Mouse (Mus musculus) layer of hippocampus, postnatal 25 days (tissue): Measurements from ENCODE around the gene Prg3. TPM values are rescaled to one million over a fixed set of nuclear protein-coding genes. Genes with fewer than 3 reads are reported as not detected.

Source experiments
- DNase-seq, 2 experiments: peaks; one replicate each; pipeline ENCODE4 v3.0.0; 2022; ENCODE audit warnings: mixed read lengths in 2 of 2, low spot score in 1 of 2; ENCODE audit errors: extremely low spot score in 1 of 2
- total RNA-seq, 2 experiments: library from RNA; stranded (reverse); gene quantifications; 2 replicates each; pipeline ENCODE4 v1.2.3; 2021

The Prg3 gene
- total RNA-seq, 2 experiments from 2014 or later, result not detected

DNA sequence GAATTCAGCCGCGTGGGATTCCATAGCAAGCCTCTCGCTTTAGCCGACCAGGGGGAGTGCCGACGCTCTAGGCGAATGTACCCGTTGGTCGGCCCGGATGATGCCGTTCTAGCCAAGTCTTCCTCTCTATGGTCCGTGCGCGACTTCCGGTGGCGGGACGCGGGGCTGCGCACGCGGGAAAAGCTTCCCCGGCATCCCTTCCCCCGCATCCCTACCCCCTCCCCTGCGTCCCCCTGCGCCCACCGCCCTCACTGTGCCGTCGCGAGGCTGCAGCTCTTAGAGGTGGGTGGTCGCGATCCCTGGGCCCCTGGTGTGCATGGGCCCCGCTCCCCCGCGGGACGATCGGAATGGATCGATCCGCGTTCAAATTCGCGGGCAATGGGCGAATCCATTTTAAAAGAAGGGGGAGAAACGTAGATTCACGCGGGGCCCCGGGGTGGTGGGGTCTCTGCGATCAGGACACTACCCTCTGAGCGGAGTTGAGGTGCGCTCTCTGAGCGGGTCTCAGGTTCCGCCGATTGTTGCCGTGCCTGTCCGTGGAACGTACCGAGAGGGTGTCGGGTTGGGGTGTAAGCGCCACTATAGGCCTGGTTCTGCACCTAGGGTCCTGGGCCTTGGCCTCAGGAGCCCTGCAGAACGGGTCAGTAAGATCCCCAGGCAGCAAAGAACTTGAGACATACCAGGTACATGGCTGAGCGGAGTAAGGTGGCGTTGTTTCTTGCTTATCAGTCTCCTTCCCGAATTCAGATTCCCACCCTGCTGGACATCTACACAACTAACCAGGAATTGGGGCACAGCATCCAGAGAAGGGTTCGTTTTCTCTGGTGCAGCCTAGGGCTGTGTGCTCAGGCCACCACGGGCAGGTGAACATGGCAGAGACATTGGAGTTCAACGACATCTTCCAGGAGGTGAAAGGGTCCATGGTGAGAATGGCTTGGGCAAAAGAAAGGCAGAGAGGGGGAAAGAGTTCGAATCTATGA, 49.3 kb downstream of the Prg3 start, which contains the start of the genes Ssrp1 and P2rx3:
TSS of gene Ssrp1 (plus strand) at position 188 of the 980 bp plus-strand sequence.
TSS of gene P2rx3 (minus strand) at position 416 of the 980 bp plus-strand sequence.
- DNase-seq, result peak; percentile 87 to 89

DNA sequence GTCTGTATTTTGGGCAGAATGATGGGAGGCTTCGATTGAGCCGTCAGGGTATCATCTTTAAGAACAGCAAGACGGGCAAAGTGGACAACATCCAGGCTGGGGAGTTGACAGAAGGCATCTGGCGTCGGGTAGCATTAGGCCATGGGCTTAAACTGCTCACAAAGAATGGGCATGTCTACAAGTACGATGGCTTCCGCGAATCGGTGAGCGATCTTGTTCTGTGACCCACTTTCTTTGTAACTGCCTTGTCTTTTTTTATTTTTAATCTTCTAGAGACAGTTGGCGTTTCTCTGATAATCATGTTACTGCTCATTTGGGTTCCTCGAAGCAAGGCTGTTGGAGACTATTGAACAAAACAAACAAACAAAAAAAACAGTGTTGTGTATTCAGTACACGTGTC, 50.3 kb downstream of the Prg3 start:
- DNase-seq, result no peak

Other genes starting within 250 kb of the Prg3 start
- gene Gm19426, start 244.6 kb upstream of the Prg3 start, total RNA-seq, result 1 to 10 TPM; 1.8 to 2.2 TPM
- gene Serping1, start 212.8 kb upstream of the Prg3 start, total RNA-seq, result 1 to 10 TPM; 5.7 to 7.4 TPM
- gene Ube2l6, start 189.4 kb upstream of the Prg3 start, total RNA-seq, result 1 to 10 TPM; 3.9 to 4.3 TPM
- gene Smtnl1, start 165.6 kb upstream of the Prg3 start, total RNA-seq, result not detected
- 10 to 100 TPM; 58.0 to 60.3 TPM for gene Timm10, start 161.2 kb upstream of the Prg3 start, total RNA-seq
- gene Slc43a1, start 149.4 kb upstream of the Prg3 start, total RNA-seq, result under 1 TPM; 0.30 to 0.35 TPM
- 10 to 100 TPM; 92.3 to 94.5 TPM for gene Rtn4rl2, start 101.5 kb upstream of the Prg3 start, total RNA-seq
- gene Slc43a3, start 51.6 kb upstream of the Prg3 start, total RNA-seq, result under 1 TPM; 0.82 to 0.98 TPM
- gene Prg2, start 7.8 kb upstream of the Prg3 start, total RNA-seq, result not detected
- gene Ssrp1, start 49.0 kb downstream of the Prg3 start, total RNA-seq, result 100 to 1,000 TPM; 108 to 111 TPM
- 1 to 10 TPM; 1.8 to 2.5 TPM for gene P2rx3, start 49.2 kb downstream of the Prg3 start, total RNA-seq
- 100 to 1,000 TPM; 141 to 159 TPM for gene Tnks1bp1, start 59.8 kb downstream of the Prg3 start, total RNA-seq
- 1 to 10 TPM; 1.1 to 1.4 TPM for gene Aplnr, start 148.0 kb downstream of the Prg3 start, total RNA-seq
- gene Lrrc55, start 209.0 kb downstream of the Prg3 start, total RNA-seq, result 10 to 100 TPM; 15.0 to 19.1 TPM